Mouse (Mus musculus) liver, postnatal 0 days (tissue): ENCODE results near the gene Gipc2.

Source experiments
- CTCF ChIP-seq: sonication (generic); IDR thresholded peaks from 2 replicates; pipeline ENCODE4 v1.5.1; 2016; ENCODE audit warnings: antibody characterized with exemption, low read depth
- EP300 ChIP-seq: IDR thresholded peaks from 2 replicates; pipeline ENCODE4 v1.6.1; 2016; ENCODE audit warnings: antibody characterized with exemption, low read depth, mild to moderate bottlenecking

GRCm38 (mm10) chr3:152116140-152116539 lies 49.9 kb downstream of the Gipc2 start:
- TF ChIP-seq CTCF, result no peak
- no peak for TF ChIP-seq EP300
